Mouse (Mus musculus): ENCODE measurements around the gene Ywhaq. TPM values are rescaled to one million over a fixed set of nuclear protein-coding genes. Genes with fewer than 3 reads are reported as not detected.
A peak's percentile ranks its signal among the peaks of the same experiment; 100 is the strongest.

Ywhaq gene
- polyA plus RNA-seq (2014; fragmentation: Nextera tagmentation; extraction: Ambion mirVana), result 1,206 and 1,248 TPM in 2 replicates

- Histone ChIP-seq H3K4me3 (ENCODE audit: low read depth, low read length) (peak within 1 kb of the TSS; percentile 91), H3K27ac (replicated peaks; ENCODE audit: low read depth, low read length) (peak within 1 kb of the TSS; percentile 99), H3K9ac (replicated peaks; ENCODE audit: low read length) (peak within 1 kb of the TSS; percentile 98), H3K4me2 (ENCODE audit: low read depth, low read length) (peak within 1 kb of the TSS; percentile 66), H3K36me3 (replicated peaks; ENCODE audit: control insufficient read depth, insufficient read depth, low read depth, low read length) (peaks cover 16% of the 10 kb centered on the region), H3K4me1 (ENCODE audit: control insufficient read depth, insufficient read depth, low read length) (no peaks in the 10 kb centered on the region; the same call in 1 of the 2 replicates), H3K27me3 (ENCODE audit: control insufficient read depth, insufficient read depth, low read length) (no peaks in the 10 kb centered on the region), H3K9me3 (replicated peaks; ENCODE audit: control insufficient read depth, low read length) (no peaks in the 10 kb centered on the region)
- DNase-seq (ENCODE audit: low spot score), result peak; percentile 99
- WGBS, result under 1% methylated on average over 67 of the region's 103 CpGs
- peak; percentile 100 for ATAC-seq (replicated peaks; ENCODE audit: insufficient number of reproducible peaks, low FRiP score, low TSS enrichment, low read depth)
Observed at GRCm38 (mm10) chr12:21417100-21418070, at the start of gene Ywhaq. Gene Ywhaq (minus strand): TSS chr12:21417637.

- no peaks in the 10 kb centered on the region for H3K4me1 ChIP-seq (ENCODE audit: control insufficient read depth, insufficient read depth, low read length)
- H3K4me3 ChIP-seq (ENCODE audit: low read depth, low read length), result no peak overlapping the region
- no peaks in the 10 kb centered on the region for H3K36me3 ChIP-seq (replicated peaks; ENCODE audit: control insufficient read depth, insufficient read depth, low read depth, low read length)
- WGBS, result 68% methylated on average over 5 of the region's 5 CpGs
- ATAC-seq (replicated peaks; ENCODE audit: insufficient number of reproducible peaks, low FRiP score, low TSS enrichment, low read depth) (no peak), DNase-seq (ENCODE audit: low spot score) (no peak)
- no peak overlapping the region for H3K4me2 ChIP-seq (ENCODE audit: low read depth, low read length)
- no peaks in the 10 kb centered on the region for H3K27me3 ChIP-seq (ENCODE audit: control insufficient read depth, insufficient read depth, low read length)
- H3K27ac ChIP-seq (replicated peaks; ENCODE audit: low read depth, low read length), result no peak overlapping the region
- no peaks in the 10 kb centered on the region for H3K9me3 ChIP-seq (replicated peaks; ENCODE audit: control insufficient read depth, low read length)
- no peak overlapping the region for H3K9ac ChIP-seq (replicated peaks; ENCODE audit: low read length)
Observed at GRCm38 (mm10) chr12:21463448-21463891, 46.0 kb upstream of the Ywhaq start.

GRCm38 (mm10) chr12:21462658-21463057 lies 45.2 kb upstream of the Ywhaq start:
- no peaks in the 10 kb centered on the region for H3K9me3 ChIP-seq (replicated peaks; ENCODE audit: control insufficient read depth, low read length)
- no peaks in the 10 kb centered on the region for H3K36me3 ChIP-seq (replicated peaks; ENCODE audit: control insufficient read depth, insufficient read depth, low read depth, low read length)
- H3K4me3 ChIP-seq (ENCODE audit: low read depth, low read length), result no peak overlapping the region
- no peak overlapping the region for H3K27ac ChIP-seq (replicated peaks; ENCODE audit: low read depth, low read length)
- no peaks in the 10 kb centered on the region for H3K4me1 ChIP-seq (ENCODE audit: control insufficient read depth, insufficient read depth, low read length)
- no peaks in the 10 kb centered on the region for H3K27me3 ChIP-seq (ENCODE audit: control insufficient read depth, insufficient read depth, low read length)
- DNase-seq (ENCODE audit: low spot score) (no peak), ATAC-seq (replicated peaks; ENCODE audit: insufficient number of reproducible peaks, low FRiP score, low TSS enrichment, low read depth) (no peak)
- WGBS, result 79% methylated on average over 3 of the region's 3 CpGs
- H3K9ac ChIP-seq (replicated peaks; ENCODE audit: low read length), result no peak overlapping the region
- H3K4me2 ChIP-seq (ENCODE audit: low read depth, low read length), result no peak overlapping the region

- no peaks in the 10 kb centered on the region for H3K9me3 ChIP-seq (replicated peaks; ENCODE audit: control insufficient read depth, low read length)
- H3K4me1 ChIP-seq (ENCODE audit: control insufficient read depth, insufficient read depth, low read length), result no peaks in the 10 kb centered on the region
- H3K4me3 ChIP-seq (ENCODE audit: low read depth, low read length), result no peak overlapping the region
- H3K27me3 ChIP-seq (ENCODE audit: control insufficient read depth, insufficient read depth, low read length), result no peaks in the 10 kb centered on the region
- H3K36me3 ChIP-seq (replicated peaks; ENCODE audit: control insufficient read depth, insufficient read depth, low read depth, low read length), result no peaks in the 10 kb centered on the region
- DNase-seq (ENCODE audit: low spot score) (no peak), ATAC-seq (replicated peaks; ENCODE audit: insufficient number of reproducible peaks, low FRiP score, low TSS enrichment, low read depth) (no peak)
- 89% methylated on average over 4 of the region's 4 CpGs for WGBS
- H3K27ac ChIP-seq (replicated peaks; ENCODE audit: low read depth, low read length), result no peak overlapping the region
- no peak overlapping the region for H3K4me2 ChIP-seq (ENCODE audit: low read depth, low read length)
- no peak overlapping the region for H3K9ac ChIP-seq (replicated peaks; ENCODE audit: low read length)
Observed at GRCm38 (mm10) chr12:21459681-21460080, 42.2 kb upstream of the Ywhaq start.

GRCm38 (mm10) chr12:21456021-21456420 lies 38.6 kb upstream of the Ywhaq start:
- ATAC-seq (replicated peaks; ENCODE audit: insufficient number of reproducible peaks, low FRiP score, low TSS enrichment, low read depth) (no peak), DNase-seq (ENCODE audit: low spot score) (no peak)
- Histone ChIP-seq H3K27ac (replicated peaks; ENCODE audit: low read depth, low read length) (no peak overlapping the region), H3K9ac (replicated peaks; ENCODE audit: low read length) (no peak overlapping the region), H3K36me3 (replicated peaks; ENCODE audit: control insufficient read depth, insufficient read depth, low read depth, low read length) (no peaks in the 10 kb centered on the region), H3K4me1 (ENCODE audit: control insufficient read depth, insufficient read depth, low read length) (no peaks in the 10 kb centered on the region), H3K4me2 (ENCODE audit: low read depth, low read length) (no peak overlapping the region), H3K27me3 (ENCODE audit: control insufficient read depth, insufficient read depth, low read length) (no peaks in the 10 kb centered on the region), H3K4me3 (ENCODE audit: low read depth, low read length) (no peak overlapping the region), H3K9me3 (replicated peaks; ENCODE audit: control insufficient read depth, low read length) (no peaks in the 10 kb centered on the region)
- WGBS, result 88% methylated on average over 1 of the region's 1 CpGs

GRCm38 (mm10) chr12:21451752-21452151 lies 34.3 kb upstream of the Ywhaq start:
- Histone ChIP-seq H3K27ac (replicated peaks; ENCODE audit: low read depth, low read length) (no peak overlapping the region), H3K27me3 (ENCODE audit: control insufficient read depth, insufficient read depth, low read length) (no peaks in the 10 kb centered on the region), H3K4me2 (ENCODE audit: low read depth, low read length) (no peak overlapping the region), H3K4me1 (ENCODE audit: control insufficient read depth, insufficient read depth, low read length) (no peaks in the 10 kb centered on the region), H3K9me3 (replicated peaks; ENCODE audit: control insufficient read depth, low read length) (no peaks in the 10 kb centered on the region), H3K4me3 (ENCODE audit: low read depth, low read length) (no peak overlapping the region), H3K9ac (replicated peaks; ENCODE audit: low read length) (no peak overlapping the region), H3K36me3 (replicated peaks; ENCODE audit: control insufficient read depth, insufficient read depth, low read depth, low read length) (no peaks in the 10 kb centered on the region)
- no peak for DNase-seq (ENCODE audit: low spot score)
- 31% methylated on average over 1 of the region's 1 CpGs for WGBS
- ATAC-seq (replicated peaks; ENCODE audit: insufficient number of reproducible peaks, low FRiP score, low TSS enrichment, low read depth), result no peak

- WGBS, result 84% methylated on average over 2 of the region's 2 CpGs
- H3K4me1 ChIP-seq (ENCODE audit: control insufficient read depth, insufficient read depth, low read length), result no peaks in the 10 kb centered on the region
- DNase-seq (ENCODE audit: low spot score) (no peak), ATAC-seq (replicated peaks; ENCODE audit: insufficient number of reproducible peaks, low FRiP score, low TSS enrichment, low read depth) (no peak)
- H3K4me3 ChIP-seq (ENCODE audit: low read depth, low read length), result no peak overlapping the region
- no peak overlapping the region for H3K27ac ChIP-seq (replicated peaks; ENCODE audit: low read depth, low read length)
- no peaks in the 10 kb centered on the region for H3K36me3 ChIP-seq (replicated peaks; ENCODE audit: control insufficient read depth, insufficient read depth, low read depth, low read length)
- no peaks in the 10 kb centered on the region for H3K27me3 ChIP-seq (ENCODE audit: control insufficient read depth, insufficient read depth, low read length)
- no peak overlapping the region for H3K9ac ChIP-seq (replicated peaks; ENCODE audit: low read length)
- H3K9me3 ChIP-seq (replicated peaks; ENCODE audit: control insufficient read depth, low read length), result no peaks in the 10 kb centered on the region
- no peak overlapping the region for H3K4me2 ChIP-seq (ENCODE audit: low read depth, low read length)
Observed at GRCm38 (mm10) chr12:21451351-21451750, 33.9 kb upstream of the Ywhaq start.

- H3K27me3 ChIP-seq (ENCODE audit: control insufficient read depth, insufficient read depth, low read length), result no peaks in the 10 kb centered on the region
- WGBS, result 95% methylated on average over 3 of the region's 3 CpGs
- no peak for ATAC-seq (replicated peaks; ENCODE audit: insufficient number of reproducible peaks, low FRiP score, low TSS enrichment, low read depth)
- no peaks in the 10 kb centered on the region for H3K9me3 ChIP-seq (replicated peaks; ENCODE audit: control insufficient read depth, low read length)
- no peak for DNase-seq (ENCODE audit: low spot score)
- no peak overlapping the region for H3K4me2 ChIP-seq (ENCODE audit: low read depth, low read length)
- H3K27ac ChIP-seq (replicated peaks; ENCODE audit: low read depth, low read length), result no peak overlapping the region
- no peaks in the 10 kb centered on the region for H3K4me1 ChIP-seq (ENCODE audit: control insufficient read depth, insufficient read depth, low read length)
- no peak overlapping the region for H3K4me3 ChIP-seq (ENCODE audit: low read depth, low read length)
- H3K36me3 ChIP-seq (replicated peaks; ENCODE audit: control insufficient read depth, insufficient read depth, low read depth, low read length), result no peaks in the 10 kb centered on the region
- H3K9ac ChIP-seq (replicated peaks; ENCODE audit: low read length), result no peak overlapping the region
Observed at GRCm38 (mm10) chr12:21443783-21444182, 26.3 kb upstream of the Ywhaq start.

All from embryonic facial prominence, embryonic 11.5 days (tissue).